Comparison of ENCODE assay signal across 7 mouse cellular contexts in the genomic region with DNA sequence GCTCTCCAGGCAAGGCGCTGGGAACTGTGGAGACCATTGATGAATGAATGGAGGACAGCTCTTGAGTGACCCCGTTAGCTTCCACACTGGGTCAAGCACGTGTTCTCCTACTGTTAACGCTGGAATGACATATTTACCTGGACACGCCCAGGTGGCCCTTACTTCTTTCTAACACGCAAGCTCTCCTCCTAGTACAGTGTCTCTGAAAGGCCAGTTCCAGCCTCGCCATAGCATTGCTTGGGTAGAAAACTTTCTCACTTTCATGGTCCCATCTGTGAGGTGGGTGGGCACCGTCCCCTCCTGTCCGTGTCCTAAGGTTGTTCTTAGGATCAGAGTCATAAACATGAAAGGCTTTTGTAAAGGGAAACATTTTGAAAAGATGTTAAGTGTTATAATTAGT. TPM values are rescaled to one million over a fixed set of nuclear protein-coding genes. Genes with fewer than 3 reads are reported as not detected.
A peak's percentile ranks its signal among the peaks of the same experiment; 100 is the strongest.
DNase-seq lines count a peak whose midpoint lies in the region; ATAC-seq and TF ChIP-seq lines count a peak whose summit lies in the region.

No protein-coding gene starts in this region.

- H3K27ac ChIP-seq in left cerebral cortex, adult 2 months, result no peak overlapping the region
- H3K27ac ChIP-seq in forebrain, embryonic 12.5 days, result peak overlapping the region; percentile 33; the same call in 1 of the 2 replicates
- H3K27ac ChIP-seq in hindbrain, postnatal 0 days, result 0 out of 2 replicates have a peak overlapping the region, but pooled peaks have one; percentile 1
- no peak overlapping the region for H3K27ac ChIP-seq in neural tube, embryonic 13.5 days (replicated peaks)

- H3K27me3 ChIP-seq in forebrain, embryonic 12.5 days, result peaks cover 6% of the 10 kb centered on the region; the same call in 1 of the 2 replicates
- H3K27me3 ChIP-seq in hindbrain, postnatal 0 days (ENCODE audit: insufficient read depth, low read length), result no peaks in the 10 kb centered on the region
- H3K27me3 ChIP-seq in neural tube, embryonic 13.5 days, result no peaks in the 10 kb centered on the region

- H3K9me3 ChIP-seq in forebrain, embryonic 12.5 days, result no peaks in the 10 kb centered on the region
- H3K9me3 ChIP-seq in hindbrain, postnatal 0 days (ENCODE audit: low read length), result no peaks in the 10 kb centered on the region
- H3K9me3 ChIP-seq in neural tube, embryonic 13.5 days, result no peaks in the 10 kb centered on the region

- H3K36me3 ChIP-seq in forebrain, embryonic 12.5 days (replicated peaks), result peaks cover 14% of the 10 kb centered on the region
- no peaks in the 10 kb centered on the region for H3K36me3 ChIP-seq in hindbrain, postnatal 0 days (ENCODE audit: insufficient read depth, low read length)
- no peaks in the 10 kb centered on the region for H3K36me3 ChIP-seq in neural tube, embryonic 13.5 days

- H3K4me1 ChIP-seq in forebrain, embryonic 12.5 days, result peaks cover 90% of the 10 kb centered on the region
- peaks cover 48% of the 10 kb centered on the region for H3K4me1 ChIP-seq in hindbrain, postnatal 0 days (ENCODE audit: insufficient read depth, low read length)
- peaks cover 90% of the 10 kb centered on the region for H3K4me1 ChIP-seq in neural tube, embryonic 13.5 days (replicated peaks)

- H3K9ac ChIP-seq in forebrain, embryonic 12.5 days, result no peak overlapping the region
- H3K9ac ChIP-seq in hindbrain, postnatal 0 days (replicated peaks; ENCODE audit: low read length), result no peak overlapping the region
- H3K9ac ChIP-seq in neural tube, embryonic 13.5 days, result peak overlapping the region; percentile 47; the same call in 1 of the 2 replicates

- DNase-seq in left cerebral cortex, adult 2 months (ENCODE audit: extremely low spot score in 1 of 2, low spot score in 2 of 2), result no peak
- no peak for DNase-seq in left cerebral cortex, postnatal 25 days (ENCODE audit: low spot score in 2 of 2)
- DNase-seq in hindbrain, postnatal 0 days (ENCODE audit: low spot score), result no peak
- DNase-seq in right cerebral cortex, postnatal 25 days, result no peak
- DNase-seq in adrenal gland, adult 8-10 months, result no peak

- intact Hi-C loops in left cerebral cortex, adult 2 months (cut with DNase I), result loop anchor here (1.0 to 2.0 kb wide), 5 partner anchors 105 to 477 kb away; no protein-coding TSS in a partner anchor
- intact Hi-C loops in left cerebral cortex, postnatal 25 days (cut with DNase I), result loop anchor here (1.0 to 5.0 kb wide), 5 partner anchors 107 to 267 kb away; no protein-coding TSS in a partner anchor

- H3K4me3 ChIP-seq in left cerebral cortex, adult 2 months, result peak overlapping the region; percentile 31
- H3K4me3 ChIP-seq in forebrain, embryonic 12.5 days (replicated peaks), result peak overlapping the region; percentile 92
- peak overlapping the region; percentile 90 for H3K4me3 ChIP-seq in hindbrain, postnatal 0 days (ENCODE audit: low read length)
- peak overlapping the region; percentile 92 for H3K4me3 ChIP-seq in neural tube, embryonic 13.5 days

- 68% methylated on average over 9 of the region's 9 CpGs for WGBS in forebrain, embryonic 12.5 days
- WGBS in hindbrain, postnatal 0 days, result 47% methylated on average over 9 of the region's 9 CpGs
- WGBS in neural tube, embryonic 13.5 days, result 48% methylated on average over 9 of the region's 9 CpGs

- no peak for ATAC-seq in forebrain, embryonic 12.5 days (ENCODE audit: low FRiP score)
- no peak for ATAC-seq in hindbrain, postnatal 0 days
- ATAC-seq in neural tube, embryonic 13.5 days (ENCODE audit: low read depth), result no peak

- no peak for TF ChIP-seq CTCF in left cerebral cortex, adult 2 months (IDR thresholded peaks at IDR 0.05)
- no peak for TF ChIP-seq CTCF in hindbrain, postnatal 0 days (IDR thresholded peaks at IDR 0.05; ENCODE audit: low read depth)

- peak overlapping the region; percentile 88 for H3K4me2 ChIP-seq in forebrain, embryonic 12.5 days
- H3K4me2 ChIP-seq in hindbrain, postnatal 0 days (ENCODE audit: low read depth, low read length), result peak overlapping the region; percentile 93
- H3K4me2 ChIP-seq in neural tube, embryonic 13.5 days, result peak overlapping the region; percentile 91

RNA-seq across cellular contexts. Expression of gene Axin2, which starts 5.7 kb away (rescaled TPM):
- total RNA-seq in left cerebral cortex, adult 2 months (2021), result 10 to 100 TPM; 34.0 to 38.7 TPM
- total RNA-seq in left cerebral cortex, postnatal 25 days (2021), result 10 to 100 TPM; 32.4 to 33.9 TPM
- polyA plus RNA-seq in forebrain, embryonic 12.5 days (2016; fragmentation: Nextera tagmentation; extraction: Ambion mirVana), result 14.8 and 17.4 TPM in 2 replicates
- total RNA-seq in hindbrain, postnatal 0 days (2014; rRNA removed), result 31.8 and 38.0 TPM in 2 replicates
- 5.9 and 6.0 TPM in 2 replicates for polyA plus RNA-seq in hindbrain, postnatal 0 days (2015; fragmentation: Nextera tagmentation; extraction: Ambion mirVana)
- 8.8 and 10.6 TPM in 2 replicates for polyA plus RNA-seq in neural tube, embryonic 13.5 days (2015; fragmentation: Nextera tagmentation; extraction: Ambion mirVana)
- total RNA-seq in adrenal gland, adult 8-10 months (2022), result 10 to 100 TPM; 42.3 to 93.1 (median 66.6) TPM

Comparison
In these comparisons a context has a peak if more than half of its experiments do, and no peak if none do; other contexts are left out.
1. H3K27ac ChIP-seq: peak in forebrain, embryonic 12.5 days (single experiment) and hindbrain, postnatal 0 days (single experiment); none in left cerebral cortex, adult 2 months (single experiment) and neural tube, embryonic 13.5 days (single experiment).
2. H3K4me3 ChIP-seq: peak in every context shown above with its lines; median percentile 92 in forebrain, embryonic 12.5 days; 92 in neural tube, embryonic 13.5 days; 90 in hindbrain, postnatal 0 days; 31 in left cerebral cortex, adult 2 months.
3. Peak in every context shown above with its lines, with median percentiles within 50 percentile points of each other: H3K4me2 ChIP-seq.